Mouse (Mus musculus) layer of hippocampus, postnatal 25 days (tissue): ENCODE measurements around the gene Slc17a7. TPM values are rescaled to one million over a fixed set of nuclear protein-coding genes. Genes with fewer than 3 reads are reported as not detected.

Experiments used
- microRNA-seq, 2 experiments: library from miRNA; unstranded; fragments of <30 nt; microRNA quantifications; one replicate each; pipeline ENCODE4 v1.2.0; 2021
- total RNA-seq, 2 experiments: library from RNA; stranded (reverse); gene quantifications; 2 replicates each; pipeline ENCODE4 v1.2.3; 2021

Slc17a7 gene
- total RNA-seq, 2 experiments from 2014 or later = 1,494 to 1,551 TPM

Small RNA genes lying within 50 kb of the gene (microRNA-seq; reads per million reads assigned to microRNA genes)
- 1,043 to 1,326 reads per million in 2 experiments for gene Mir150
- 20.6 to 31.3 reads per million in 2 experiments for gene Mir5121
- 3.2 to 4.2 reads per million in 2 experiments for gene Mir7055

Other genes starting within 250 kb of the Slc17a7 start
- 100 to 1,000 TPM; 304 to 306 TPM for gene Ap2a1, start 234.5 kb upstream of the Slc17a7 start, total RNA-seq
- gene Tsks, start 220.7 kb upstream of the Slc17a7 start, total RNA-seq = 1 to 10 TPM in 1 of 2 experiments, under 1 TPM in 1; 0.73 to 1.0 TPM
- gene Cpt1c, start 189.1 kb upstream of the Slc17a7 start, total RNA-seq = 100 to 1,000 TPM; 117 to 128 TPM
- 100 to 1,000 TPM; 161 to 174 TPM for gene Prmt1, start 177.4 kb upstream of the Slc17a7 start, total RNA-seq
- 10 to 100 TPM; 39.5 to 40.1 TPM for gene Irf3, start 166.3 kb upstream of the Slc17a7 start, total RNA-seq
- gene Bcl2l12, start 165.2 kb upstream of the Slc17a7 start, total RNA-seq = 1 to 10 TPM; 1.9 to 3.4 TPM
- 100 to 1,000 TPM; 151 to 156 TPM for gene Scaf1, start 147.6 kb upstream of the Slc17a7 start, total RNA-seq
- 10 to 100 TPM; 11.7 to 12.3 TPM for gene Rras, start 146.0 kb upstream of the Slc17a7 start, total RNA-seq
- gene Prr12, start 111.1 kb upstream of the Slc17a7 start, total RNA-seq = 10 to 100 TPM; 67.9 to 81.7 TPM
- gene Nosip, start 101.5 kb upstream of the Slc17a7 start, total RNA-seq = 10 to 100 TPM; 49.8 to 59.4 TPM
- 1 to 10 TPM; 5.6 to 6.6 TPM for gene Prrg2, start 101.3 kb upstream of the Slc17a7 start, total RNA-seq
- 1 to 10 TPM; 9.6 to 9.7 TPM for gene Rcn3, start 71.7 kb upstream of the Slc17a7 start, total RNA-seq
- 10 to 100 TPM; 18.1 to 21.0 TPM for gene Fcgrt, start 60.1 kb upstream of the Slc17a7 start, total RNA-seq
- 100 to 1,000 TPM; 418 to 465 TPM for gene Rps11, start 39.5 kb upstream of the Slc17a7 start, total RNA-seq
- gene Rpl13a, start 35.2 kb upstream of the Slc17a7 start, total RNA-seq = 100 to 1,000 TPM; 765 to 826 TPM
- gene Gm45713, start 27.7 kb upstream of the Slc17a7 start, total RNA-seq = not detected
- gene Flt3l, start 27.5 kb upstream of the Slc17a7 start, total RNA-seq = 1 to 10 TPM; 4.5 to 8.2 TPM
- gene Pih1d1, start 9.6 kb upstream of the Slc17a7 start, total RNA-seq = 10 to 100 TPM; 43.2 to 47.0 TPM
- 10 to 100 TPM; 10.9 to 13.6 TPM for gene Aldh16a1, start 9.4 kb upstream of the Slc17a7 start, total RNA-seq
- gene Gfy, start 15.6 kb downstream of the Slc17a7 start, total RNA-seq = under 1 TPM in 1 of 2 experiments, not detected in 1; 0.26 TPM
- not detected for gene Pth2, start 17.0 kb downstream of the Slc17a7 start, total RNA-seq
- gene Ccdc155, start 40.9 kb downstream of the Slc17a7 start, total RNA-seq = 1 to 10 TPM; 2.4 to 2.9 TPM
- gene Dkkl1, start 48.2 kb downstream of the Slc17a7 start, total RNA-seq = 1 to 10 TPM; 1.2 to 2.4 TPM
- gene Tead2, start 51.8 kb downstream of the Slc17a7 start, total RNA-seq = 1 to 10 TPM; 4.7 to 5.5 TPM
- 1 to 10 TPM; 3.1 to 5.7 TPM for gene Cd37, start 75.2 kb downstream of the Slc17a7 start, total RNA-seq
- gene Slc6a16, start 77.1 kb downstream of the Slc17a7 start, total RNA-seq = 1 to 10 TPM; 1.6 to 2.2 TPM
- gene Slc6a21, start 113.6 kb downstream of the Slc17a7 start, total RNA-seq = not detected
- 10 to 100 TPM; 14.1 to 18.5 TPM for gene Trpm4, start 169.8 kb downstream of the Slc17a7 start, total RNA-seq
- gene Hrc, start 171.3 kb downstream of the Slc17a7 start, total RNA-seq = under 1 TPM in 1 of 2 experiments, not detected in 1; 0.17 TPM
- gene Ppfia3, start 203.1 kb downstream of the Slc17a7 start, total RNA-seq = 100 to 1,000 TPM; 129 to 134 TPM
- gene Lin7b, start 206.6 kb downstream of the Slc17a7 start, total RNA-seq = 100 to 1,000 TPM; 151 to 155 TPM
- gene Snrnp70, start 231.8 kb downstream of the Slc17a7 start, total RNA-seq = 100 to 1,000 TPM; 288 to 443 TPM
- gene Kcna7, start 241.7 kb downstream of the Slc17a7 start, total RNA-seq = not detected
- under 1 TPM in 1 of 2 experiments, not detected in 1; 0.22 TPM for gene Ntf5, start 249.7 kb downstream of the Slc17a7 start, total RNA-seq